Mouse (Mus musculus) gastrocnemius, postnatal 10 days (tissue): ENCODE measurements at regions not wholly inside any gene's neighbourhood (a gene's known extent, or its start where the extent isn't known, plus 50 kb on each side); places are given as distances from the start of the nearest gene placed in this dataset.
"Not testable (repeated sequence)": the region's sequence is repeated elsewhere in the genome, so short reads cannot be mapped to it uniquely, and the experiment has no call there.

Experiments used
- DNase-seq: peaks from one replicate; pipeline ENCODE4 v3.0.0; 2021; ENCODE audit warnings: mixed read lengths

GRCm38 (mm10) chr16:93338806-93339205, 265.1 kb downstream of the Setd4 start:
- DNase-seq = no peak

- no peak for DNase-seq
These were observed 268.3 kb downstream of the Setd4 start for GRCm38 (mm10) chr16:93335322-93336111.

GRCm38 (mm10) chr16:93333654-93334053, 270.2 kb downstream of the Setd4 start:
- DNase-seq = no peak

- no peak for DNase-seq
These were observed 275.0 kb downstream of the Setd4 start for GRCm38 (mm10) chr16:93328680-93329395.

GRCm38 (mm10) chr16:93324911-93325310, 279.0 kb downstream of the Setd4 start:
- DNase-seq = no peak

GRCm38 (mm10) chr16:93323172-93323571, 280.7 kb downstream of the Setd4 start:
- no peak for DNase-seq

- DNase-seq = no peak
These were observed 284.3 kb downstream of the Setd4 start for GRCm38 (mm10) chr16:93319581-93319980.

GRCm38 (mm10) chr16:93311644-93312043, 292.2 kb downstream of the Setd4 start:
- no peak for DNase-seq

GRCm38 (mm10) chr16:93308666-93309360, 295.1 kb downstream of the Setd4 start:
- DNase-seq = no peak

- DNase-seq = no peak
These were observed 296.9 kb downstream of the Setd4 start for GRCm38 (mm10) chr16:93306951-93307350.

- DNase-seq = not testable (repeated sequence)
These were observed 297.7 kb downstream of the Setd4 start for GRCm38 (mm10) chr16:93306140-93306539.

GRCm38 (mm10) chr16:93294430-93294829, 309.4 kb downstream of the Setd4 start:
- DNase-seq = no peak

GRCm38 (mm10) chr16:93292965-93293653, 310.8 kb downstream of the Setd4 start:
- DNase-seq = peak; percentile 69

GRCm38 (mm10) chr16:93292181-93292834, 311.6 kb downstream of the Setd4 start:
- no peak for DNase-seq

- no peak for DNase-seq
These were observed 315.8 kb downstream of the Setd4 start for GRCm38 (mm10) chr16:93288036-93288435.

GRCm38 (mm10) chr16:93287520-93287919, 316.3 kb downstream of the Setd4 start:
- no peak for DNase-seq

- DNase-seq = no peak
These were observed 317.0 kb downstream of the Setd4 start for GRCm38 (mm10) chr16:93286816-93287215.

GRCm38 (mm10) chr16:93285191-93285590, 318.7 kb downstream of the Setd4 start:
- DNase-seq = no peak

GRCm38 (mm10) chr16:93281715-93282114, 322.1 kb downstream of the Setd4 start:
- DNase-seq = no peak

GRCm38 (mm10) chr16:93272636-93273035, 331.2 kb downstream of the Setd4 start:
- DNase-seq = no peak

- no peak for DNase-seq
These were observed 331.7 kb downstream of the Setd4 start for GRCm38 (mm10) chr16:93272146-93272545.

- no peak for DNase-seq
These were observed 339.7 kb downstream of the Setd4 start for GRCm38 (mm10) chr16:93264061-93264585.
